Mouse (Mus musculus) ES-CJ7 (cell line): ENCODE data around the gene Rapgef4.

Source experiments
- DNase-seq: peaks from one replicate; pipeline ENCODE4 v3.0.0; 2011; ENCODE audit warnings: low read depth, low spot score

The Rapgef4 gene

DNA sequence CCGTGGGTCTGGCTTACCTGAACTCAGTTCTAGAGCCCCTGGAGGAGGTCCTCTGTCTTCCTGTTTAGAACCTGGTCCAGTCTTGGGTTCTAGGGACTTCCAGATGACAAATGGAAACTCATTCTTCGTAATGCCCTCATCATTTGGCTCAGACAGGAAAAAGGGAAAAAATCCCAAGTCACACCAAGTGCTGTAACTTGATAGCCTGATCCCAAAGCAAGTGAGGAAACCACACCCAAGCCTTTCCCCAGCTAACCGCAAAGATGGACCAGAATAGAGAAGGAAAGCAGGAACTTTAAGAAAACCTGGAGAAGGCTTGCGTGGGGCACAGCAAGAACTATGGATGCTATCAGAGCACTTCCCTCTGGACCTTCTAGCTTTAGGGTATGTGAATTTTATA, 167.6 kb downstream of the Rapgef4 start:
- peak; percentile 16 for DNase-seq

DNA sequence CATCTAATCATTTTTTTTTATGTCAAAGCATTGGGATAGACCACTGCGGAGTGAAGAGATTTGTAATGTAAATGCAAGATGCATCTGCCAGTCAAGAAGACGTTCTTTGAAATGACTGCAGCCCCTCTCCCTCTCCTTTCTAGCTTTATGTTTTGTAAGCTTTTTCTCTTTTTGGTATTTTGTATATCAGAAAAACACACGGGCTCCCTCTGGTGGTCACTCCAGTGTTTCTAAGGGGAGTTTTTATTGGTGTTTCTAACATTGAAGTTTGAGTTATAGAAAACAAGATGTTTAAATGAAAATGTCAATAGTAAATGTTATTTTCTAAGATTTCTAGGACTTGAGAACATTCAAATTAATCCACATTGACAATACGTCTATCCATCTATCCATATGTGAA, 168.0 kb downstream of the Rapgef4 start:
- DNase-seq: peak; percentile 24

DNA sequence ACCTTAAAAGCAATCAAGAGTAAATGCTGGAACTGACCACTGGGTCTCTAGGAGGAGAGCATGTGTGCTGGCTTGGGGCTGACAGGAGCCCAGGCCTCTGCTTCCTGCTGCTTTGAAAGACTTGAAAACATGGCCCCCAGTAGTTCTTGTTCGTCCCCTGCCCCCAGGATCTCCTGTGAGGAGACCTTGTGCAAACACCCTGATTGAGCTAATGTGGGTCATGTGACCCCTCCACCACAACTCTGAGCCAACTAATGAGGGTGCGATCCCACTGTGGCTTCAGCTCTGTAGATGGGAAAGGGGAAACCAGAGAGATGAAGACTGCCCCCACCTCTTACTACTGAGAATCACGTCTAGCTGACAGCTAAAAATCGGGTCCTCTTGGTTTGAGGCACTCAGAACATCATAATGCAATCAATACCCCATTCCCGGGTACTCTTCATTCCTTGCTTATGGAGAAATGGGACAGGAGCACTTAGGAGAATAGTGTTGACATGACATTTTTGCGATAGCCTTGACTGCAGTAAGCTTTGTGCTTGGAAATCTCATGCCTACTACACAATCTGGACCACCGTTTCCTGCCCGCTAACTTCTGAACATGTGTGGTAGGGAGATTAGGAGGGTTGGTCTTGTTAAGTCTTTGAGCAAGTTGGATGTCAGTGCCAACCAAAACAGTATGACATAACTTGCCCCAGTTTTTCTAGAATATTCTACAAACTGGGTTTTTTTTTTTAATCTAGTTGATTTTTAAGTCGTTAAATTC, 170.9 kb downstream of the Rapgef4 start:
- no peak for DNase-seq

DNA sequence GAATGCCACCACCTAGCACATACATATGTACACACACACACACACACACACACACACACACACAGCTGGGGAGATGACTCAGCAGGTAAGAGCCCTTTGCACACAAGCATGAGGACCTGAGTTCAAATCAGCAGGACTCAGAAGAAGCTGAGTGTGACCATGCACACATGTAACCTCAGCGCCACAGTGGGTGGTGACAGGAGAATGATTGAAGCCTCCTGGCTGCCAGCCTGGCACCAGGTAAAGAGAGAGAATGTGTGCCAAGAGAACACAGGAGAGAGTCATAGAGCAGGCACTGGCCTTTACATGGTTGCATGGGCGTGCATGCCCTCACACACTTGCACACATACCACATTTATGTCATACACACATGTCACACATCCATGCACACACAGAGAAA, 171.7 kb downstream of the Rapgef4 start:
- no peak for DNase-seq

DNA sequence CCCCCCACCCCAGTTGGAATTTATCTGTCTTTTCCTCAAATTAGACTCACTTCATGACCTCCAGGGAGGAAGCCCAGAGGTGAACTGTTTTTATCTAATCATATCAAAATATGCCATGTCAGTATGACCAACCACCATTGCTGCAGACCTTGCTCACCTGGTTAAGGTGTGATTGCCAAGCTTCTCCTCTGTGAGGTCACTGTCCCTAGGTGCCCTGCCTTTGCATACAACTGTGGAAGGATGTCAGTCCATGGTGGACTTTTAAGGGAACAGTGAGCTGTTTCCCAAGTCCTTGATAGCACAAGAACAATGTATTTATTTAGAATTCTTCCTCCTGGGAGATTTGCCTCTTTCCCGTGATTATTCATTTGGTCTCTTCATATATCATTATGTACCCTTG, 172.8 kb downstream of the Rapgef4 start:
- DNase-seq: no peak

DNA sequence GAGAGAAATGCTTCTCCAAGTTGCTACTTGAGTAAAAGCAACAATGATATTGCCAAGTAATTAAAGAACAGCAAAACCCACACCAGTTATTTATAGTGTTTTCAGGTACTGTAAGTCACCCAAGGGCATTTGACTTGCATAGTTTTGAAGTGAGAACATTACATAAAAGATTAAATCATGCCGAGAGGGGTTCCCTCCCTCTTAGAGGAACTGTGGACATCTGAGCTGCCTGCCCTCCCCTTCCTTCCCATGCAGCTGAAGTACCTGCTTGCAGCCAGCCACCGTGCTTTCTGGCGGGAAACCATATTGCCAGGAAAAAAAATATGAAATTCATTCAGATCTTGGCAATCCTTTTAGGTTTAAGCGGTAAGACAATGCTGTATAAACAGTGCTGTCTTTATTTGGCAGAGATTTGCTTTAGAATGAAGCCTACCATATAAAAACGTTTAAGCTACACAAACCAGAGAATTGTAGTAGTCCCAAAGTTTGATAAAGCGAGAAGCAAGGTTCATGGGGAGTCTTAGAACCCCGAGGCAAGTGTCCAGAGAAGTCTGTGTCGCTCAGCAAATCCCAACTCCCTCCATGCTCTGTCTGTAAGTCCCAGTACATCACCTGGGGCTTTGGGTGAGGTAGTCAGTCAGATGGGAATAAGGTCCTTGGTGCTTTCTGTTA, 174.2 kb downstream of the Rapgef4 start:
- no peak for DNase-seq

DNA sequence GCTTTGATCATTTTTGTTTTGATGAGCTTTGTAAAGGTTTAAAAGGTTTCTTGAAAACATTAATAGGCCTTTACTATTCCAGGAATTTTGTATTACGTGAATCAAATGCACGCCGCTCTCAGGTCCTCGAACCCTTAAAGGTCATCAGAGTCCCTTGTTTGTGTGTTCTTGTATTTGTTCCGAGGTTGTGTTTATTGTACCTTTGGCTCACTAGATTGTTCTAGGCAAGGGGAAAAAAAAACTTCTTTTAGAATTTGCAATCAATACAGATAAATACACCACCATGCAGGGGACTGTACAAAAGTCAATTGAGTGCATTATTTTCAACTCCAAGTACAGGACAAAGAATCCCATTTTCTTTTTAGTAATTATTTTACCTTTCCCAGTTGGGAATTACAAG, 175.4 kb downstream of the Rapgef4 start:
- DNase-seq: no peak

DNA sequence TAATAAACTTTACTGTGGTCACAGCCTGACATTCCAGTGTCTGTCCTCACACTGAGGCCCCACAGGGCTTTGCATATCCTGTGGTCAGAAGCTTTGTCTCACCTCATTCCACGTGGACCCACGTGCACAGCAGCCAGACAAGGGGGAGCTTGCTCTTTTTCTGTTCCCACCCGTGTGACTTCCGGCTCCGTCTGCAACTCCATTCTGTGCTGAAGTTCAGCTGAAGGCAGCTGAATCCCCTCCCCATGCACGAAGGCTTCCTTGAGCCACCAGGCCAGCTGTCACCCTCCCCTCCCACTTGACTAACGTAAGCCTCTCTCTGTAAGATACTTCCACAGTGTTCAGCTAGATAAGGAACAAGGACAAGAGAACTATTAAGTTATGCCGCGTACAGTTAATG, 176.5 kb downstream of the Rapgef4 start:
- peak; percentile 12 for DNase-seq

DNA sequence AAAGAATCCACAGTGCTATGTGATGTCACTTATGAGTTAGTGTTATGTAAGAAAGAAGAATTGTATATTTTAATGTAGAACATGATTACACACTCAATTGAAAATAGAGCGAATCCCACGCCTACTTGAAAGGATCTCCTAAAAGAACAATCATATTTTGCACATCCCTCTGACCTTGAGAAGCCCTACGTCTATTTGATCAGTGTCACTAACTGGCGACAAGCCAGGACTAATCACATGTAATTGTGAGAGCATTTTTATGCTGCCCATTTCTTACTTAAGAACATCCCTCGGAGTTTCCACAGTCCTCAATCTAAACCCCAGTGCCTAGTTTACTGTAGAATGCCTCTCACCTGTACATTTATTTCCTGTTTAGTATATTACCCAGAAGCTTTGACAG, 177.0 kb downstream of the Rapgef4 start:
- DNase-seq: no peak

DNA sequence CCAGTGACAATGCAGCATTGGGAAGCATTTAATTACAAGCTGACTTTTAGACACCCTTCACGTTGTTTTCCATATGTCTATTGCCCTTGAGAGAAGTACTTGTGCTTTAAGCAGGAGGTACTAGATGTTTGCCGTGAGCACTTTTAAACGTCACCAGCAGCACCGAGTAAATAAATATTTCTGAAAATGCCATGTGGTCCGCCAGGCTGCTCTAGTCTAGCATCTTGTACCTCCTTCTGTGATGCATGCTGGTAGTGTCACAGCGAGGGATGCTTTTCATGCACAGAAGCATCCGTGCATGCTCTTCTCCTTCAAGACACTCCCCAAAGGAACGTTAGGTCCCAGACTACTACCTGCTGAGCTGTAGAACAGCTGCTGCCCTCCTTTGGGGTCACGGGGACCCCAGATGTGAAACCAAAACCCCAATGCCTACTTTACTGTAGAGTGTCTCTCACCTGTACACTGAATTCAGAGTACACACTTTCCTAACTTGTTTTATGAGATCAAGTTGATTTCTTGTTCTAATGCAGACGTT, 177.7 kb downstream of the Rapgef4 start:
- no peak for DNase-seq

DNA sequence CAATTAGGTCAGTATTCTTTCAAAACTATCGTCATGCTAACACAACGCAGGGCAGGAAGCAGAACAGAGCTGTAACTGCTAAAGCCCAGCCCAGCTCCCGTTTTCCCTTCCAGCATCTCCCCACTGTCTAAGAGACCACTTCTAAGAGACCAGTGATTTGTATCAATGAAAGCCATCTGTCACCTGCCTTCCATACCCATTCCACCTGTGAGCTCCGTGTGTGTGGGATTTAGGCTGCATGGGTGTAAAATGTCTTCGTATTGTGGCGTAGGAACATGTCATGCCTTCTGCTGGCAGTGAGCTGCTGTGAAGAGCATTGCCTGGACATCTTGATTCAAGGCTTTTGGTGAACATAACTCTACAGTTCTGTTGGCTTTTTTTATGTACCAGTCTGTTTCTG, 178.2 kb downstream of the Rapgef4 start:
- no peak for DNase-seq

DNA sequence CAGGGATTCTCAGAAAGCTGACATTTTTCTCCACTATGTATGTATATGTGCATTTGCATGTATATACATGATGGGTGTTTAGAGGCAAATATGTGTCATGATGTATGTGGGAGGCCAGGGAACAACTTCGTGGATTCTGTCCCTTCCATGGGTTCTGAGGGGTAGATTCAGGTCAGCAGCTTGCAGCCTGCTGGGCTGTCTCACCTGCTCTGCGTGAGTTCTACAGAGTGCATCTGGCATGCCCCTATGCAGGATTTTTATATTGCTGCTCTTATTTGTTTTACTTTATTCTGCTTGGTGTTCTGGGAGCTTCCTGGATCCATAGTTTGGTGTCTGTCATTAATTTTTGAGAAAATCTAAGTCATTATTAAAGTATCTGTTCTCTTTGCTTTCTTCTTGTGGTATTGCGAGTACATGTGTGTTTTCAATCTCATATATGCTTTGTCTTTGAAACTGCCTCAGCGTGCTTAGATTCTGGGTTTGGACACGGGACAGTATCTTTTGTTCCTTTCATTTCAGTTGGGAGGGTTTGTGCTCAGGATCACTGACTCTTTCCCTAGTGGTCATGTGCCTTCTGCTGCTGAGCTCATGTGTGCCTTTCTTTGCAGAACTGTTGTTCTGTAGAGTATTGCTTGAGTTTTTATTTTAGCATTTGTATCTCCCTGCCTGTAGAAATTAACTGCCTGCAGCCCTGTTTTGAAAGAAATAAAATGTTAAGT, 184.3 kb downstream of the Rapgef4 start:
- no peak for DNase-seq

DNA sequence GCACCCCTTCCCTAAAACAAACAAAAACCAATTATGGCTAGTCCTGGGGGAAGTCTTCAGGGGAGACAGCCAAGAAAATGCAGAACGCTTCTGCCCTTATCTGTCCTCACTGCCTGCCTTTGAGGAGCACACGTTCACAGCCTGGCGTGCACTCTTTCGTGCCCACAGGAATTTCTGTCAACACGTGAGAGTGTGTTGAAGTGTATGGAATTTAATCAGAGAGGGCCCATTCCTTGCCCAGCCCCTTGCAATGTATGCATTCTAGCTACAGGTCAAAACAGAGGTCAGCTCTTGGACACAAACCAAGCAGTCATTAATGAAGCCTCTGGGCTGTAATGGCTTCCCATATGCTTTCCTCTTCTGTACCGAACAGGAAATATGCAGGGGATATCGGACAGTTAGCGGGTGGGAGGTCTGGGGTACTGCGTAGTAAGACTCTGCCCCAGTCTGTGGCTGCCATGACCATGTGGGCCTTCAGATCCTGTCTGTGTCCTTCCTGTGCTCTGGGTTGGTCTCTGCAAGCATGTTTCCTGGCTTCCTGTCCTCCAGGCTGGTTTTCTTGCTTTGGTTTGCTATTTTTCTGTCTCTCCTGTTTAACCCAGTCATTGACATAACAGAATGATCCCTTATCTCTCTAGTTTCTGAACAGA, 188.5 kb downstream of the Rapgef4 start:
- DNase-seq: no peak

DNA sequence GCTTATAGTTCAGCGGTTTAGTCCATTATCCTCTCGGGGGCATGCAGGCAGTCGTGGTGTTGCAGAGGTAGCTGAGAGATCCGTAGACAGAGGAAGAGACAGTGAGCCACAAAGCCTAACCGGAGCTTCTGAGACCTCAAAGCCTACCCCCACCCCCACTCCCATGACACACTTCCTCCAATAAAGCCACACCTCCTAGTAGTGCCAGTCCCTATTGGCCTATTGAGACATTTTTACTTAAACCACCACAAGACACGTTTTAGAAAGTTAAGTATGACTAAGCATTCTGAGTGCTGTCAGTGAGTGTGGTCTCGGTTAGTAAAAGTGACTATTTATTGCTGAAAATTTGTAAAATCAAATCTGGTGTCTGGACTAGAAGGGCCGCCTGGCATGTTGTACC, 189.5 kb downstream of the Rapgef4 start:
- no peak for DNase-seq

DNA sequence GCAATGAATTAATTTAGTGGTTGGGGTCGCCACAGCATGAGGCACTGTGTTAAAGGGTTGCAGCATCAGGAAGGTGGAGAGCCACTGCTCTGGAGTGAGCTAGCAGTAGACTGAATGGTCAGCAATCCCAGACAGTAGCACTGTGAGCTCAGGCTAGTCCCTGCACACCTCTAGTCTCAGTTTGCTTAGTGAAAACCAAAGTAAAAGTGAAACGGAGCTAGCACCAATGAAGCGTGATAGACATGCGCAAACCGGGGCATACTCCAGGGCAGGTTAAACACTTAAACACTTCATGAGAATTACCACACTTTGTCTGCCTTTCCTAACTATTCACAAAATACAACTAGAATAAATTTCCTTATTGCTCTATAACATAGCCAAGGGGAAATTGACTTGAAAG, 190.2 kb downstream of the Rapgef4 start:
- DNase-seq: no peak

DNA sequence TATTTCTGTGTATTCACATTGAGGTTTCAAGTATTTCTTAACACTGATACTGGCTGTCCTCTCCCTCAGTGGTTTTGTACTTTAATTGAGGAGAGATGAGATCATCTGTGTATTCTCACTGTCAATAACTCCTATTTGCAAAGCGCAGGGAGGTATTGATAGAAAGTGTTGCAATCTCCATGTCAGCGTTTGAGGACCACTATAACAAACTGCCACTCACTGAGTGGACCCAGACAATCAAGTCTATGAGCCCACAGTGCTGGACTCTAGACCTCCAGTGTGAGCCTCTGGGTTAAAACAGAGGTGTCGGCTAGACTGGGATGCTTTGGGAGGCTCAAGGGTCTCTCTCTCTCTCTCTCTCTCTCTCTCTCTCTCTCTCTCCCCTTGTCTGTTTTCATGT, 192.0 kb downstream of the Rapgef4 start:
- DNase-seq: no peak

DNA sequence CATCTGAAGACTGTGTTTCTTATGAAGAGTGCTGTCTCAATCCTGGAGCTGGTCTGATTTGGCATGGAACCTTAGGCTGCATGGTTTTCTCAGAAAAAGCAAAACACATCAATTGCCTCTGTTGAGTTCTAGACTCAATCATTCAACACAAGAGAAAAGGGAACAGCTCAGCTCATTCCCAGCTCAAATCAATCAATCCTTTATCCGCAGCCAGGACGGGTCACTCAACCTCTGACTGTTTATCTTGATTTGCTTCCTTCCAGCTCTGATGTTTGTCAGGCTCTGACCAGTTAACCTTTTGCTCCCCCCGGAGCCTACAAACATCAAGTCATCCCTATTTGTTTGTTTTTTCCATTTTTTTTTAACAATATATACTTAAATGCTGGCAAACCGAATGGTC, 192.8 kb downstream of the Rapgef4 start:
- no peak for DNase-seq

DNA sequence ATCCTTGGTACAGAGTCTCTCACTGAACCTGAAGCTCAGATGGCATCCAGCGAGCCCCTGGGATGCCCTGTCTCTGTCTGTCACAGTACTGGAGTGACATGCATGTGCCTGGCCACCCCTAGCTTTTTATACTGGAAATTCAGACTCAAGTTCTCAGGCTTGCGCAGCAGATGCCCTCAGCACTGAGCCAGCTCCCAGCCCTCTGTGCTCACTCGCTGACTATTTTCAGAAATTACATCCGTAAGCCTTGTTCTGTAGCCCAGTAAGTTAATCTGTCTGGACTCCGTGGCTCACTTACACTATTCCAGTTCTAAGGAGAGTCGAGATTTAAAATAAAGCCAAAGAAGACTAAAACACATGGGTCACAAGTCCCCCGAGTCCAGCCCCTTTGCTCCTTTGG, 194.5 kb downstream of the Rapgef4 start:
- DNase-seq: no peak

DNA sequence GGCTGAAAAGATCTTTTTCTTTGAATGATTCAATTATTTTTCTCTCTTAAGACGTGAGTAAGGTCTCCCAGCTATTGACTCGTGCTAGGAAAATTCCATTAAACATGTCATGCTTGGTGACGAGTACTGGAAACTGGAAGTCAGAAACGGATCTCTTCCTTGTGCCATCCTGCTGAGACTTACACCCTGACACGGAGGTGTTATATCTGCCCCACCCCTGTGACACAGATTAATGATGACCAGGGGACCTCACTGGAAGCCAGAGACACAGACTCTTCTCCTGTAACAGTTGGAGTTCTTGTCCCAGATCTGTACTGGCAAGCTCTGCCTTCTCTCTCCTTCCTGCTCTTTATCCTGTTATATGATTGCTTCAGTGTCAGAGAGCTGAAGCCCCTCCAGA, 194.9 kb downstream of the Rapgef4 start:
- no peak for DNase-seq

DNA sequence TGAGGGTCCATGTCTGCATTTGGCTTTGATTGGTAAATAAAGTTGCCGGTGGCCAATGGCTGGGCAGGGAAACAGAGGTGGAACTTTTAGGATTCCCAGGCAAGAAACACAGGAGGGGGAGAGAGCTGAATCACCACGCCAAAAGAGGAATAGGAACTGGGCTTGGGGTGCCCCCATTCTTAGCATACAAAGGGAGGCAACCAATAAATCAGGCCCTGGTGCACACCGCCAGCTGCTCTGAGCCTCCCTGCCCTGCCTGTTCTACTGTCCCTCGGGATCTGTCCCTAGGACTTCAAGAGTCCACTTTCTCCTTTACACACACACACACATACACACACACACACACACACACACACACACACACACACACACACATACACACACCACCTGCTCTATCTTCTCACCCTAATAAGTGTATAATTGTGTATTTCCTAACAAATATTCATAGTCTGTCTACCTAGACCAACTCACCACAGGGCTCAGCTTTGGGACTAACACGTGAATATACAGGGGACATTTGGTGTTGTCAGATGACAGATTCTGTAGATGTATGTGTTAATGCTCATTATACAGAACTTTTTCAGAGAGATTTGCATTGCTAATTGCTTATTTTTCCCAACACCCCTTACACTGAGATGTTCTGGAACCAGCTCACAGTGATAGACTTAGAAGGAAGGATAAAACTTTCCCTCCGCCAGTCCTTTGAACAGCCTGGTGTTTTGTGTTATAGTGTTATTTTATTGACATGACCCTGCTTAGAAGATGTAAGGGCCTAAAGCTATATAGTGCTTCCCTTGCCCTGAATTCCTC, 196.4 kb downstream of the Rapgef4 start:
- no peak for DNase-seq

DNA sequence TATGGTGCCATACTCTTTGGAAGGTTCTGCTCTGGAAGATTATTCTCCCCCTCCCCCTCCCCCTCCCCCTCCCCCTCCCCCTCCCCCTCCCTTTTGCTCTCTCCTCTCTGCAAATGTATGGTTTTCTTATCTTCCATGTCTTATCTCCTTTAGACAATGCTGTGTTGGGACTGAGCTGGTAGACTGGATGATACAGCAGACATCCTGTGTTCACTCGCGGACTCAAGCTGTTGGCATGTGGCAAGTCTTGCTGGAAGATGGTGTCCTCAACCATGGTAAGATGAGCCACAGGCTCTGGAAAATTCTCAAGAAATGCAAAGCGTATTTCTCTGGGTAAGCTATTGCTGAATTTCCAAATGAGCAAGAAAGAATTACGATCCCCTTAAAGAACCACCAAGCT, 197.0 kb downstream of the Rapgef4 start:
- no peak for DNase-seq
